Mouse (Mus musculus) bone marrow macrophage, adult 2 months (primary cell): ENCODE data around the gene Actn1. TPM values are rescaled to one million over a fixed set of nuclear protein-coding genes. Genes with fewer than 3 reads are reported as not detected.

Experiments used
- H3K27ac ChIP-seq: 2 replicates; pipeline ENCODE4 v1.5.1; 2012; ENCODE audit warnings: low read depth, low read length; ENCODE audit not compliant: insufficient read depth
- H3K4me1 ChIP-seq: 2 replicates; pipeline ENCODE4 v1.6.1; 2012; ENCODE audit warnings: low read length; ENCODE audit not compliant: control insufficient read depth, insufficient read depth
- H3K4me3 ChIP-seq: 2 replicates; pipeline ENCODE4 v1.5.1; 2012; ENCODE audit warnings: mild to moderate bottlenecking, low read length, moderate library complexity; ENCODE audit not compliant: insufficient read depth
- CTCF ChIP-seq: IDR thresholded peaks from 2 replicates; pipeline ENCODE4 v1.5.1; 2012; ENCODE audit warnings: low read depth, mild to moderate bottlenecking, low read length, moderate library complexity
- POLR2A ChIP-seq: IDR thresholded peaks from 2 replicates; pipeline ENCODE4 v1.6.1; 2012; ENCODE audit warnings: mild to moderate bottlenecking, low read depth, low read length, borderline replicate concordance
- polyA plus RNA-seq: library from polyadenylated mRNA; stranded (reverse); fragments of >200 nt; gene quantifications from 2 replicates; pipeline ENCODE4 v1.2.4, GENCODE M21; 2012; ENCODE audit not compliant: missing spikeins, insufficient read depth, insufficient read length

Gene Actn1
- polyA plus RNA-seq, 1 experiment: 62.4 TPM

GRCm38 (mm10) chr12:80118588-80118987 lies 141.6 kb downstream of the Actn1 start:
- H3K4me1 ChIP-seq: peaks cover 6% of the 10 kb centered on the region
- H3K27ac ChIP-seq: no peak overlapping the region

More at GRCm38 (mm10) chr12:80118588-80118987, 141.6 kb downstream of the Actn1 start:
- no peak overlapping the region for H3K4me3 ChIP-seq
- TF ChIP-seq CTCF (no peak), POLR2A (no peak)

Other genes starting within 250 kb of the Actn1 start
- gene Zfp36l1, start 147.4 kb downstream of the Actn1 start, polyA plus RNA-seq: 265 and 268 TPM in 2 replicates
- 18.0 and 18.1 TPM in 2 replicates for gene Dcaf5, start 176.2 kb upstream of the Actn1 start, polyA plus RNA-seq
- gene Exd2, start 202.7 kb upstream of the Actn1 start, polyA plus RNA-seq: 14.5 and 15.8 TPM in 2 replicates